Mouse (Mus musculus): ENCODE data around the gene Acmsd. TPM values are rescaled to one million over a fixed set of nuclear protein-coding genes. Genes with fewer than 3 reads are reported as not detected.
"Not testable (repeated sequence)": the region's sequence is repeated elsewhere in the genome, so short reads cannot be mapped to it uniquely, and the experiment has no call there.

Acmsd gene
- polyA plus RNA-seq, 1 experiment, result not detected

GRCm38 (mm10) chr1:127750401-127751102 is 21.3 kb downstream of the Acmsd start:
- no peak for TF ChIP-seq USF1 (IDR thresholded peaks at IDR 0.05; ENCODE audit: low read depth)
- no peak for TF ChIP-seq MYOD1 (IDR thresholded peaks at IDR 0.05; ENCODE audit: control insufficient read depth, insufficient read length, low read depth)
- TF ChIP-seq MAX (IDR thresholded peaks at IDR 0.05), result no peak
- no peak for TF ChIP-seq CEBPB (IDR thresholded peaks at IDR 0.05; ENCODE audit: low read depth)
- TF ChIP-seq CTCF (IDR thresholded peaks at IDR 0.05; ENCODE audit: control insufficient read depth, insufficient read depth, insufficient read length), result no peak
- TF ChIP-seq MYOG (IDR thresholded peaks at IDR 0.05; ENCODE audit: control insufficient read depth, extremely low read depth, insufficient read length), result no peak
- no peak for TF ChIP-seq FOSL1 (IDR thresholded peaks at IDR 0.05; ENCODE audit: insufficient read depth, low read length, poor library complexity, severe bottlenecking)
- no peak overlapping the region for H3K4me3 ChIP-seq (ENCODE audit: insufficient read depth, poor library complexity, severe bottlenecking)
- H3ac ChIP-seq (ENCODE audit: control insufficient read depth, insufficient read length, low read depth), result no peak overlapping the region
- peaks cover 7% of the 10 kb centered on the region for H3K27me3 ChIP-seq (ENCODE audit: control insufficient read depth, insufficient read depth, insufficient read length)
- no peaks in the 10 kb centered on the region for H3K79me3 ChIP-seq (ENCODE audit: low read depth)
- H3K36me3 ChIP-seq (ENCODE audit: control insufficient read depth, insufficient read depth), result no peaks in the 10 kb centered on the region
- no peaks in the 10 kb centered on the region for H3K79me2 ChIP-seq (ENCODE audit: control insufficient read depth, insufficient read depth)

DNA sequence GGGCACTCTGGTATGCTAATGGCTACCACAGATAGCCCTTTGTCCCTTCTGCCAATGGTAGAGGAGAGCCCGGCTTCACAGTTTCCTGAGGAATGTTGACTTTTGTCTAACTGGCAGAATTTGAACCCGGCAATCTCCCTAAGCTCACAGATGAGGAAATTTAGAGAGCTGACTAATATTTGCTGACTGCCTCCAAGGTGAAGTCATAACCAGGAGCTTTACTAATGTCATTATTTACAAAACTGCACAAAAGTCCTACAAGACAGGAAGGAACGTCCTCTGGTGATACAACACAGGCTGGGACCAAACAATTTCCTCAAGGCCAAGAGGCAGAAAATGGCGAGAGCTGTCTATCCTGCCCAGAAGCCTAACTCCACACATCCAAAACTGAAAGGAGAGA is 26.6 kb downstream of the Acmsd start:
- H3K4me3 ChIP-seq (ENCODE audit: insufficient read depth, poor library complexity, severe bottlenecking), result no peak overlapping the region
- no peak for TF ChIP-seq CEBPB (IDR thresholded peaks at IDR 0.05; ENCODE audit: low read depth)
- no peak for TF ChIP-seq MYOG (IDR thresholded peaks at IDR 0.05; ENCODE audit: control insufficient read depth, extremely low read depth, insufficient read length)
- TF ChIP-seq USF1 (IDR thresholded peaks at IDR 0.05; ENCODE audit: low read depth), result no peak
- no peak for TF ChIP-seq MYOD1 (IDR thresholded peaks at IDR 0.05; ENCODE audit: control insufficient read depth, insufficient read length, low read depth)
- TF ChIP-seq CTCF (IDR thresholded peaks at IDR 0.05; ENCODE audit: control insufficient read depth, insufficient read depth, insufficient read length), result no peak
- TF ChIP-seq MAX (IDR thresholded peaks at IDR 0.05), result no peak
- TF ChIP-seq FOSL1 (IDR thresholded peaks at IDR 0.05; ENCODE audit: insufficient read depth, low read length, poor library complexity, severe bottlenecking), result no peak
- H3K79me2 ChIP-seq (ENCODE audit: control insufficient read depth, insufficient read depth), result no peaks in the 10 kb centered on the region

GRCm38 (mm10) chr1:127756331-127757163 is 27.3 kb downstream of the Acmsd start:
- Histone ChIP-seq H3ac (ENCODE audit: control insufficient read depth, insufficient read length, low read depth) (no peak overlapping the region), H3K79me3 (ENCODE audit: low read depth) (no peaks in the 10 kb centered on the region), H3K79me2 (ENCODE audit: control insufficient read depth, insufficient read depth) (no peaks in the 10 kb centered on the region), H3K4me3 (ENCODE audit: insufficient read depth, poor library complexity, severe bottlenecking) (no peak overlapping the region), H3K27me3 (ENCODE audit: control insufficient read depth, insufficient read depth, insufficient read length) (no peaks in the 10 kb centered on the region), H3K36me3 (ENCODE audit: control insufficient read depth, insufficient read depth) (no peaks in the 10 kb centered on the region)
- TF ChIP-seq CEBPB (IDR thresholded peaks at IDR 0.05; ENCODE audit: low read depth), result no peak
- TF ChIP-seq MYOD1 (IDR thresholded peaks at IDR 0.05; ENCODE audit: control insufficient read depth, insufficient read length, low read depth), result no peak
- no peak for TF ChIP-seq MAX (IDR thresholded peaks at IDR 0.05)
- TF ChIP-seq MYOG (IDR thresholded peaks at IDR 0.05; ENCODE audit: control insufficient read depth, extremely low read depth, insufficient read length), result no peak
- TF ChIP-seq FOSL1 (IDR thresholded peaks at IDR 0.05; ENCODE audit: insufficient read depth, low read length, poor library complexity, severe bottlenecking), result no peak

More for the DNA sequence above, 26.6 kb downstream of the Acmsd start:
- Histone ChIP-seq H3K27me3 (ENCODE audit: control insufficient read depth, insufficient read depth, insufficient read length) (no peaks in the 10 kb centered on the region), H3K36me3 (ENCODE audit: control insufficient read depth, insufficient read depth) (no peaks in the 10 kb centered on the region), H3ac (ENCODE audit: control insufficient read depth, insufficient read length, low read depth) (no peak overlapping the region), H3K79me3 (ENCODE audit: low read depth) (no peaks in the 10 kb centered on the region)

GRCm38 (mm10) chr1:127757164-127757545 is 27.9 kb downstream of the Acmsd start:
- not testable (repeated sequence) for H3K79me2 ChIP-seq (ENCODE audit: control insufficient read depth, insufficient read depth); H3K27me3 ChIP-seq (ENCODE audit: control insufficient read depth, insufficient read depth, insufficient read length); H3K79me3 ChIP-seq (ENCODE audit: low read depth); H3K4me3 ChIP-seq (ENCODE audit: insufficient read depth, poor library complexity, severe bottlenecking); H3ac ChIP-seq (ENCODE audit: control insufficient read depth, insufficient read length, low read depth); H3K36me3 ChIP-seq (ENCODE audit: control insufficient read depth, insufficient read depth)

- Histone ChIP-seq H3K79me2 (ENCODE audit: control insufficient read depth, insufficient read depth) (no peaks in the 10 kb centered on the region), H3ac (ENCODE audit: control insufficient read depth, insufficient read length, low read depth) (no peak overlapping the region), H3K36me3 (ENCODE audit: control insufficient read depth, insufficient read depth) (no peaks in the 10 kb centered on the region), H3K79me3 (ENCODE audit: low read depth) (no peaks in the 10 kb centered on the region), H3K27me3 (ENCODE audit: control insufficient read depth, insufficient read depth, insufficient read length) (no peaks in the 10 kb centered on the region), H3K4me3 (ENCODE audit: insufficient read depth, poor library complexity, severe bottlenecking) (no peak overlapping the region)
- TF ChIP-seq USF1 (IDR thresholded peaks at IDR 0.05; ENCODE audit: low read depth), result no peak
- no peak for TF ChIP-seq FOSL1 (IDR thresholded peaks at IDR 0.05; ENCODE audit: insufficient read depth, low read length, poor library complexity, severe bottlenecking)
- no peak for TF ChIP-seq MAX (IDR thresholded peaks at IDR 0.05)
- no peak for TF ChIP-seq CTCF (IDR thresholded peaks at IDR 0.05; ENCODE audit: control insufficient read depth, insufficient read depth, insufficient read length)
- TF ChIP-seq MYOG (IDR thresholded peaks at IDR 0.05; ENCODE audit: control insufficient read depth, extremely low read depth, insufficient read length), result no peak
- TF ChIP-seq CEBPB (IDR thresholded peaks at IDR 0.05; ENCODE audit: low read depth), result no peak
- no peak for TF ChIP-seq MYOD1 (IDR thresholded peaks at IDR 0.05; ENCODE audit: control insufficient read depth, insufficient read length, low read depth)
Observed at GRCm38 (mm10) chr1:127765468-127765867, 36.3 kb downstream of the Acmsd start.
